Mouse (Mus musculus) kidney, adult 11 months (tissue): ENCODE results near the gene BC061212.
"Not testable (repeated sequence)": the region's sequence is repeated elsewhere in the genome, so short reads cannot be mapped to it uniquely, and the experiment has no call there.

ENCODE experiments used
- DNase-seq: peaks from one replicate; pipeline ENCODE4 v3.0.0; 2022

Gene BC061212

GRCm38 (mm10) chr5:94070445-94070844, at the start of gene BC061212:
Gene BC061212 (minus strand): TSS chr5:94070545.
- DNase-seq, result not testable (repeated sequence)

GRCm38 (mm10) chr5:94076085-94076484, 5.7 kb upstream of the BC061212 start, which contains the start of gene Gm6351:
Gene Gm6351 (plus strand): TSS chr5:94076385.
- not testable (repeated sequence) for DNase-seq
